Mouse (Mus musculus) v-Abl transformed pro-B cells (cell line): ENCODE measurements around the gene Dab1.

Source experiments
- in situ Hi-C, 2 experiments: fragments of 400-800 bp; cut with MboI; formaldehyde crosslinking; loops; one replicate each; pipeline ENCODE4 v1.15.1; 2025; ENCODE audit not compliant: unreplicated experiment in 2 of 2

The Dab1 gene

DNA sequence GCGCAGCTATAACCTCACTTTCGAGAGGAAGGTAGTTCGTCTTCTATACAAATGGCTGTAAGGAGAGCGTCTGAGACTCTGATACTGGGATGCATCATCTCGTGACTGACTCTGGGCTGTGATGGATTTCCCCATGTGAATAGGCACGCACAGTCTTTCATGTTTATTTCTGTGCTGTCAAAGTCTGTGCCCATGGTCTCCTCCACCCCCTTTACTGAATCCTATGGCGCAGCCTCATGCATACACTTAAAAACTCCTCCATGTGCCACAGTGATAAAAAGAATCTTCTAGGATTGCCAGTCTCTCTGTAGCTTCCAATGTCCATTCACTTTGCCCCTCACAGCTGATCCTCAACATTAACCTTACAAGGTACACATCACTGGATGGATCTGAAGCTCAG is 1009.5 kb downstream of the Dab1 start:
- in situ Hi-C loops = no loop called here

DNA sequence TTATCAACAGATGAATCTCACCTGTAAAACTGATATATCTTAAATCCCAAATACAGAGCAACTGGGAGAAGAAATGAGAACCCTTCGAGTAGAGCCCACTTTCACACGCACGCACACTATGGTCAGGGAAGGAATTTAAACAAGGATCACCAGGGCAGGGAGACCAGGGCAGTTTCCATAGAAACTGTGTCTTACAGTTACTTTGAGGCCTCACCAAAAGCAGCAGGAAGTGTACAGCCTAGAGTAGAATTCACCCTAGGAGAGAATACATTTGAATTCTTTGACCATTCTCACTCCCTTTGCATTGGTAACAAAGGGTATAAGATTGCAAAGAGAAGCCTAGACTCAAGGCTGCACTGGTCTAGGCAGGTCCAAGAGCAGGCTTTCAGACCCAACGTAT is 1017.9 kb downstream of the Dab1 start:
- in situ Hi-C loops = no loop called here

DNA sequence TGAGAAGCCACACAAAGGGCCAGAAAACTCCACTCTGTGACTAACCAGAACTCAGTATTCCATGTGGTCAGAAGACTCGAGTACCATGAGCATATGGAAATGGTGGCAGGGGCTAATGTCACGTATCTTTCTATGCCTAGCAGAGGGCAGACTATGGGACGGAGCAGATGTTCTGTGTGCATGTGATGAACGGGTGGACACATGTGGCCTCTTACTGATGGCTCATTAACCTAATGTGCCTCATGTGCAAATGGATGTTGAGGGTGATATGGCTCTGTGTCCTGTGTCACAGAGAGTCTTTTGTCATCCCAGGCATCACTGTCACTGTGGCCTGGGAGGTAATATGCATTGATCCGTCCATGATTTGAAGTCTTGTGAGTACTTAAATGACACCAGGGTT is 1021.5 kb downstream of the Dab1 start:
- in situ Hi-C loops = no loop called here

DNA sequence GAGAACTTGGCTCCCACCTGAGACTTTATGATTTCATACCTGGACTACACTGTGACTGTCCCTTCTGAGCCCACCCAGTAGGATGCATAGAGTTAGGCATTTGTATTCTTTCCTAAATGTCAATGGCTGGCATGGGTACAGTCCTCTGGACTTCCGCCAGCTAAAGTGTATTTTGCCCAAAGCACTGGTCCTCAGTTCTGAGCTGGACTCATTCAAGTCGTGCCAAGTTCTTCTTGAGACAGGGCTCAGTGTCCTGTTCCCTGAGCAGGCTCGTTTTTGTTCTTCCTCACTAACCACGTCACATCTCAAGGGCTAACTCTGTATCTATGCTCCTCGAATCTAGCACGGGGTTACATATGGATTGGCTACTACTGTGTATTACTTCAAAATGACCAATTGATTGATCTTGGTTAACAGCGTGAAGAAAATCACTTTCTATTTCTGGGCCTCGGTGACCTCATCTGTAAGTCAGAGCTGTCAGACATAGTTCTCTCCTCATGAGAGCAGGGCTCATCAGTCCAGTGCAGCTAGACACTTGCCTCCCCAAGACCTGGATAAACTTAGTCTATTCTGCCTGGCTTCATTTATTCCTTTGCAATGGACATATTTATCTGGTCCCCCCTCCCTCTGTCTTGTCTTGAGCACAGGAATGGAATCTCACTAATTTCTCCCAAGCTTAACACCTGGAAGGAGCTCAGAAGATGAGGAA is 1023.8 kb downstream of the Dab1 start:
- in situ Hi-C loops = no loop called here

DNA sequence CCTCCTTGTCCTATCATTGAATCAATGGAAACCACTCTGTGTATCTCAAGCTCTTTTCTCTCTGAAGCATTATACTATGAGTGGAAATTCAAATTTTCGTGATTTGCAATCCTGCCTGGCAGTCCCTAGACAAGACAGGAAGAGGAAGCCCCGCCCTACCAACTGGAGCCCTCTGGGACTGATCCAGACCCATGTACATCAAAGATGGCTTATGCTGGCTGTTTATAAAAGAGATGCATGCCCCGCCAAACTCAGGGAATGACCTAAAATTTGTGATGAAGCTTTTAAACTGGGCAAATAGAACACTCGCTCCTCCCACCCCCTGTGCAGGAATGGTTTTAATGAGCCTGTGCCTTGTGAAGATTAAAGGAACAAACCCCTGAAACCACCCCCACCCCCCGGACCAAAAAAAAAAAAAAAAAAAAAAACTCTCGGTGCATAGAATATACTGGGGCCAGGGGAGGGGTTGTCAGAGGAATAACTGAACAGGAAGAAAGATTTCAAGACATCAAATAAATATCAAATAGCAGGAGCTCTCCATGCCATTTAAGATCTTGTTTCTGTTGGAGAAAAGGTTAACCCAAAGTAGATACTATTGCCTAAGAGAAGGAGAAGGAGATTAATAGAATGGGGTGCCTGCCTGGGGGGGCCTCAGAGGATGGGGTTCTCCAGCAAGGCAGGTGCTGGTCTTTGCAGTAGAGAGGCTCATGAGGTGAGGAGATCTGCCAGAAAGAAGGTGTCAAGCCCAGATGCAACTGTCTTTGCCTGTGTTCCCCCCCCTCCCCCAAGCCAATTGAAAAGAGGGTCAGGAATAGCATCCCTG is 1024.6 kb downstream of the Dab1 start:
- in situ Hi-C loops = no loop called here

DNA sequence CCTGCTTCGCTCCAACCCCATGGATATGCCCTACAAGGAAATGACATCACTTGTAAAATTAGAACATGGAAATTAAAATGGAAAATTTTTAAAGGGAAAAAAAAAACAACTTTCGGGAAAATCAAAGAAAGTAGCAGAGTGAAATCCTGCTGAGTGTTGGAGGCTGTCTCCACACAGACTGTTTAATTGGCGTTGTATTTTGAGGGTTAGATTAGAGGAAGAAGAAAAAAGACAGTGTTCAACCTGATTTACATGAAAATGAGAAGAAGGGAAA is 1025.1 kb downstream of the Dab1 start:
- in situ Hi-C loops = no loop called here

DNA sequence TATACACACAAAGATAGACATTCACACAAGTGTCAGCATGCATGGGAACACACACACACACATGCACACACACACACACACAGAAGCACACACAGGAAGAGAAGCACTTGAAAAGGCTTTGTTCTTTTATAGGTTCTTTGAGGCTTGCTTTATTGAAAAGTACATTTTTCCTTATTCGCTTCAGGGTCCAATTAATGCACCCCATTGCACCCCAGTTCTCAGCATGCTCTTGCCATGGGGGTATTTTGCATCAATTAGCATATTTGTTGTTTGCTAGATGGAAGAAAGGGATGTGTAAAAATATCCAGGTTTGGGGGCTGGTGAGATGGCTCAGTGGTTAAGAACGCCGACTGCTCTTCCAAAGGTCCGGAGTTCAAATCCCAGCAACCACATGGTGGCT is 1025.7 kb downstream of the Dab1 start:
- in situ Hi-C loops = no loop called here

DNA sequence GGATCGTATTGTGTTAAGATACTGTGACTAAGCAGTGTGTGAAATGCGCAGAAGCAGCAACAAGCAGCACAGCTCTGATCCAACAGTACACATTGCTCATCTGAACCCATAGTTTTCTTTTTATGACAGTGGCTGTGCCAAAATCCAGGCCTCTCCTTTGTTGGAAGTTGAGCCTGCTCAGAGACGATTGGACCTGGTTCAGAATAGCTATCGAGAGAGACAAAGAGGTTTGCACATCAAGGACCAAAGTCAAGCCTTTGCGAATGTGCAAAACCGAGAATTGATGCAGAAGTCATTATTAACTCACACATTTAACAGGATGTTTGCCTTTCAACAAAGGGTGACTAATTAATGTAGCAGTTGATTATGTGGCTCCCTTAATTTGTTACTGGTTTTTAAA is 1032.6 kb downstream of the Dab1 start:
- in situ Hi-C loops = no loop called here

DNA sequence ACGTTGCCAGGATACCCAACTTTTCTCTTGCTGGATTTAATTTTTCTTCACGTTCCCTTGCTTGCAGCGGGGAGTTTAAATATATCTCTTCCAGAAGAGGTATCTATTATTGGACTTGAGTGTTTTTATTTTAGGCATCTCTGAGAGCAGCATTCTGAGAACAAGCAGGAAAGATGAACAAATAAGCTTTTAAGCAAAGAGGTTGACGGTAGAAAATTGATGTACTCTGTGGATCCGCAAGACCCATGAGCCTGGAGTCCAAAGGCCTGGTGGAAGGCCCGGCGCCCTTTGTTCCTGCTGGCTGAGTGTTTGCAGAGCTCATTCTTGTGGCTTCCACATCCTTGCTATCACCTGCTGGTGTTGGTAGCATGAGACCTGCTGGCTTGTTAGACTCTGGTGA is 1037.6 kb downstream of the Dab1 start:
- in situ Hi-C loops = no loop called here

DNA sequence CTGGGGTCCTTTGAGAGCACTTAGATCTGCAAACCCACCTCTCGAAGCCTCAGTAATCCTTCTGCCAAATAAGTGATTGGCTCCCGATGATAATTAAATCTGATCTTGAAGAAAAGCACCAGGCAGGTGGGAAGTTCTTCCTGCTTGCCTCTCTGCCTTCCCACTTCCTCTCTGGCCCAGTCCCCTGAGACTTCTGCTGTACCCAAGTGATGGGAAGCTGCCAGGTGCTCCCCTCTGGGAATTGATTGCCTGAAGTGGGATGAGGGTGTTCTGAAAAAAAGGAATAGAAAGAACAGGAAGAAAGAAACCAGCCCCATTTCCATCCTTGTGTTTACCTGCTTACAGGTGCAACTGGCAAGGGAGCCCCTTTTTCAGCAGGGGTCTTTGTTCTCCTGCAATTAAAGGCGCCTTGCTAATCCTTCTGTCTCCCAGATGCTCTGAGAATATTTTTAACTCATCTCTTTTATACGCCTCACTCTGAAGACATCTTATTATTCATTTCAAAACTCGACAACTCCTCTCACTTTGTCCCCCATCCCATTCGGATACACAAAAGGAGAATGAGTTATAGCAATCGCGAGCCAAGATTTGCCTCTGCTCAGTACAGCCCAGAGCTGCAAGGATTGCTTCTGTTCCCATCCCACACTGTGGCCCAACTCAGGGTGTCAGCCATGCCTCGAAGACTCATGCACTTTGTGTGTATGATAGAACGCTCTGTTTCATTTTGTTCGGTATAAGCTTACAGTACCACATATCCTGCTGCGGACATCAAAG is 1043.9 kb downstream of the Dab1 start:
- in situ Hi-C loops = no loop called here

DNA sequence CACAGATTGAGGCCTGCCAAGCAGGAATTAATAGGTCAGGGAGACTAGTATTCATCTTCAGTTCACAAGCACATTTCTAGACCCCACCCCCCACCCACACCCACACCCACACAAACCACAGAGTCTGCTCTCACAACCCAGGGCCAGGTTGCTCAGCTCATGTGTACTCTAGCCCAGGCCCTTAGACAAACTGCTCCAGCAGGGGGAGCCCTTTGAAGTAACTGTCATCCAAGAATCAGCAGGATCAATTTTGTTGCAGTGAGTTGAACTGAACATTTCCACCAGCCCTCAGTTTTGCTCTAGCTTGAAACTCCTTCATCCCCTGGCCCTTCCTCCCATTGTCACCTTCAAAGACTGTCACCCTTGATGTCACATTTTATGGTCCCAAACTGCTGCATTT is 1046.4 kb downstream of the Dab1 start:
- in situ Hi-C loops = no loop called here

DNA sequence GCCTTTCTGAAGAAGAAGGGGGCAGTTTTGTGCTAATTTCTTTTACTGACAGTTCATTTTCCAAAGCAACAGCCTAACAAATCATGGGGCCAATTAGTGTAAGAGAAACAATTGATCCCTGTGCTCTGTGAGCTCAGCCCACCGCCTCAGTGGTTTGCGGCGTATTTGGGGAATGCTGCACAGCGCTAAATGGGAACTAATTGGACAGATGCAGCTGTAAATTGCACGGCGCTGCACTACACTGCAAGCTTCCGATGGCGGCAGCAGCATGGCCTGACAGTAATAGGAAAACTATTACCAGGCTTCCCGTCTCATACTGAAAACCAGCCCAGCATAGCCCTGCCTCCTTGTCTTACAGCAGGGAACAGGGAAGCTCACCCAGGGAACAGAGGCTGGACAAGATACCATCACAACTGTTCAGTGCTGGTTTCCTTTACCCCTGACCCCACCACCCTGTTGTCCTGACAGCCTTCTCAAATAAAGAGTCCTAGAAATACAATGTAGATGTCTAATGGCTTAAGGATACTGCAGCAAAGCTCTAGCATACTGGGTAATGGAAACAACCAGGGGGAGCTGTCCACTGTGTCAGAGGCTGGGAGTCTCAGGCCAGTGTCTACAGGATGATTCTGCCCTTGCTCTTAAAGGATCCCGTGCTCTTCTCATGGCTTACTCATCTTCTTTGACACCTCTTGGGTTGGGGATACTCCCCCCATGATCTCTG is 1047.8 kb downstream of the Dab1 start:
- in situ Hi-C loops = no loop called here

DNA sequence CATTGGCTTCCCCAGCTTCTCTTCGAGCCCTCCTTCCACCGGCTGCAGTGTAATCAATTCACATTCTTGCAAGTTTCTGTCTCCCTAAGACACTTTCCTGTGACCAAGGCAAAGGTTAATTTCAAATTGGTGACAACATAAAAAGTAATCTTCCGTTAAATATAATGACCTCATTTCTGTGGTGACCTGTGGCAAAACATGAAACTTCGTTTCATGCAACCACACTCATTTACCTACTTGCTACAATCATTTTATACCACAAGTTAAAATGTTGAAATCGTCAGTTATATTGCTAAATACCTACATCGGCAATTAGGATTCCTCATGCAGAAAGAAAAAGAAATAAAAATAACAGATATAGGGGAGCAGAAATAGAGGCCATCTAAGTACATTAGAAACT is 1048.9 kb downstream of the Dab1 start:
- in situ Hi-C loops = no loop called here

DNA sequence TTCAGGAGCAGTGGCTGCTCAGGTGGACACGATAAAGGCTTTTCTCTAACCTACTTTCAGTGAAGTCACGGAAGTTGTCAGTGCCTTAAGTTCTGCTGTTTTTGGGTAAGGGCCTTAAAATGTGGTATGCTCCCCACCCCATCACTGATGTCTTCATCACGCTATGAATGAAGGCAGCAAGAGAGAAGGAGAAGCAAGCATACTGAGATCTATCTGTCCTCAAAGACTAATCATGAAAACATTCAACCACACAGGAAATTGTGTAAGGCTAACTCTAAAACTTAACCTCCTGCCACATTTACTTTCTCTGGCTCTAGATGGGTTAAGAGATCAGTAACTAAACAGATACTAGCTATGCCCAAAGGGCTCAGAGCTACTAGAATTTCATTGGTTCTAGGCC is 1050.2 kb downstream of the Dab1 start:
- in situ Hi-C loops = no loop called here

DNA sequence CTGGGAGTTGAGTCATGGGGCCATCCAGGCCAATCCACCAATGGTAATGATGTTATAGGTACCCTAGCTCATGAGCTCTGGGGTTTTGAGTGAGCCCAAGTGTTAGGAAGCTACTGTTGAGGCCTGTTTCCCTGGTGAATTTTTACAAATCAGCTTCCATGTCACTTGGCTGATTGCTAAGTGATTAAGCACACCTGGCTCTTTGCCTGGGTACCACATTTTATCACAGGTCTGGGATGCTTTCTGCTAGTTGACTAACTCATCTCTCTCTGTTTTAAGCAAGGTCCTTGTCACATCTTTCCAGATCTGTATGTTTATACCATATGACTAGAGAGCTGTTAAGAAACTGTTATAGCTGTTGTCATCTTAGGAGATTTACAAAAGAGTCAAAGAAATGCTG is 1051.6 kb downstream of the Dab1 start:
- in situ Hi-C loops = no loop called here

DNA sequence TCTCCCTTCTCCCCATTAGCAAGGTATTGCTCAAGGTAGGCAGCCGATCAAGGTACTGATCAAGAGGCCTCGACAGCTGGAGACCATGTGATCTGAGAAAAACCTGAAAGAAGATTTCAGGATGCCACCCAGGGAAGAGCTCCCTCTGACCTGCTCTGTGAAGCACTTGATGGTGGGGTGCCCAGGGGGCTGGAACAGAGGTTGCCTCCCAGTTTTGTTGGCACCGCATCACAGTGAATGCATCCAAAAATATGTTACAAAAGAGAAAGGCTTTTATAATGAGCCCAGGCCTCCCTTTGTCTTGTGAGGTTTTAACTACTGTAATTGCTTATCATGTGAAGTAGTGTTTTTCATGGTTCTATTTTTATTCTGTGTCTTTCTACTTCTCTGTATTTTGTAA is 1054.2 kb downstream of the Dab1 start:
- in situ Hi-C loops = no loop called here

DNA sequence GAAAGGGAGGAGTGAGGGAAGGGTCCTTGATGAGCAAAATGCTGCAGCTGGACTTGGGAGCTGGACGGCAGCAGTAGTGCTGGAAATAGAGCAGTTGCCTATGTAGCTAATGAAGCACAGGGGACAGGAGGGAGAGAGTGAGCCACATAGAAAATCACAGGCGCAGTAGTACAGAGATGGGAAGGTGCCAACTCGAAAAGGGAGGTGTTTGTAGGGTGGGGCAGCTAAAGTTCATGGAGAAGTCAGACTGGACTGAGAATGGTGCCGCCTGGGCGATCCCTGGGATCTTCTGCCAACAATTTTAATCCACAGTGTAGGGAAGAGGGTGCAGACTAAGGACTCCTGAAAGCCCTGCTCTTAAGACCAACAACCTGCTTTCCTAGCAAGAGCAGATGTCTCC is 1055.5 kb downstream of the Dab1 start:
- in situ Hi-C loops = no loop called here

DNA sequence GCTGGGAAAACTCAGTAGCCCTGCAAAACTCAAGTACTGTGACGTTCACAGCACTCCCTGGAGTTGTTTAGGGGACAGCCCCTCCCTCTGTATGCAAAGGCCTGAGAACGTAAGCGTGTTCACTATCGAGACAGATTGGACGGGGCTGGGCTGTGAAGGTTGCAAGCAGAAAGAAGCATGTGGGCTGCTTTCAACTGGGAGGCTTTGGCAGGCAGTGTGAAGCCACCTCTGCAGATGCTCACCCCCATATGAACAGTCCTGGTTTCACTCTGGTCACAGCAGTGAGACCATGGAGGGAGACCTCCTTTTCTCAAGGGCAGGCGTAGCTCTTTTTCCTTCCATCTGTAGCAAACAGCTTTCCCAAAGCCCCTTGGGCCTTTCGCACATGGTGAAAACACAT is 1059.1 kb downstream of the Dab1 start:
- in situ Hi-C loops = no loop called here

DNA sequence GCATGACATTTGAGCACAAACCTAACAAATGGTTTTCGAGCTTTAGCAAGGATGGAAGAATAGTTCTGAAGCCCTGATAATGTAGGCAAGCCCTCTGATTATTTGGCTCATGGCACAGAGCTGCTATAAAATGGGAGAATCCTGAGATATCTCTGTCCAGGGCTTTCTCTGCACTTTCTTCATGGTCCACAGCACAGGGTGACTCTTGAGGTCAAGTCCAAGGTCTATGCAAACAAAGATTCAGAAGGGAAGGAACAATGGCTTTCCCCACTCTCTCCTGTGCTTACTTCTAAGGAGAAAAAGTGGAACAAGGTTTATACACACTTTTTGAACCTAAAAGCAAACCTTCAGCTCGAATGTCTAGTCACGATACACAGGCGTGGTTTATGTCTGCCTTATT is 1061.3 kb downstream of the Dab1 start:
- in situ Hi-C loops = no loop called here

DNA sequence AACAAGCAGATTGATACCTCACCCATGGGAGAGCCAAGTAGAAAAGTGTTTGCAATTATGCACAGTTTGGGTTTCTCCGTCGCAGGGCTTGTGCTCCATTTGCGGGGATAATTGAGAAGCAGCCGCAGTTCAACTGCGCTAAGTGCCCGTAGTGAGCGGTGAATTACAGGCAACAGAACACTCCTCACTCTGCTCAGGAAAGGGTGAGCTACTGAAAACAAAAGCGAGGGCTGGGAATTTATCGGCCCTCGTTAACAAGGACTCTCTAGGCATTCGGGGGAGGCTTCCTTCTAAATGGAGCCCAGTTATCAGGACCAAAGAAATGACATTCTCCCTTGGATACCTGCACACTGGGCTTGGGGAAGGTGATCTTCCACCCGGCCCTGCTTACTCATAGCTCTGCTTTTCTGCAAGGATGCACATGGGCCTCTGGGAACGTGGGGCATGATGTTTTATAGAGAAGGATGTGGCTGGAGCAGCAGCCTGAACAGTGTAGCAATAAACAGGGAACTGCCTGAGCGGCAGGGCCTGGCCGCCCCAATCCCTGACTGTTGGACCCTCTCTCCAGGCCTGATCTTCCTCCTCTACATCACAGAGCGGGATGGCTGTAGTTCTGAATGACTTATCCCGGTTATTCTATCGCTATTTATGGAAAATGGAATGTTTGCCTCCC is 1067.1 kb downstream of the Dab1 start:
- in situ Hi-C loops = no loop called here

DNA sequence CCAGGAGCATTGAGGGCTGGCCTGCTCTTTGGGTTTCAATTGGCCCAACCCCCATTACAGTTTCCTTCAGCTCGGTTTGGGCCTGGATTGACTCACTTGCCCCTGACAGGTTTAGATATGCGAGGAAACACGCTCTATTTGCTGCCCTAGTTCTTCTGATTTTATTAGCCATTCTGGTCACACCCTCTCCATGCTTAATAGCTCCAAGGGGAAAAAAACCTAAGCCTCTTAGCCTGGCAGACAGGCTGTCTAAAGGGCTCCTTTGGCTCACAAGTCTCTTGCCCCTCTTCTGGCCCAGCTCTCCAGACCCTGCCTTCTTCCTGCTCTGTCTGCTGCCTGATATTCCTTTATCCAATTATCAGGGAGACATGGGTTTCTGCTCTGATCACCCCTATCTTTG is 1069.9 kb downstream of the Dab1 start:
- in situ Hi-C loops = no loop called here
